Mouse (Mus musculus) brown adipose tissue, adult 24 weeks (tissue): ENCODE measurements at regions not wholly inside any gene's neighbourhood (a gene's known extent, or its start where the extent isn't known, plus 50 kb on each side); places are given as distances from the start of the nearest gene placed in this dataset.

Experiments used
- H3K27ac ChIP-seq: fragments of 200-500 bp; replicated peaks from 2 replicates; pipeline ENCODE4 v1.5.1; 2012; ENCODE audit warnings: low read depth, mild to moderate bottlenecking, low read length
- H3K4me1 ChIP-seq: fragments of 200-500 bp; 2 replicates; pipeline ENCODE4 v1.6.1; 2012; ENCODE audit warnings: low read length, mixed read lengths; ENCODE audit not compliant: control insufficient read depth, insufficient read depth, insufficient read length
- H3K4me3 ChIP-seq: fragments of 200-500 bp; 2 replicates; pipeline ENCODE4 v1.5.1; 2012; ENCODE audit warnings: low read depth, mild to moderate bottlenecking, low read length, moderate library complexity; ENCODE audit not compliant: insufficient read depth

- H3K4me3 ChIP-seq, result no peak overlapping the region
- 0 out of 2 replicates have a peak, but pooled peaks cover 2% of the 10 kb centered on the region for H3K4me1 ChIP-seq
- H3K27ac ChIP-seq, result no peak overlapping the region
Observed at GRCm38 (mm10) chr1:184262975-184263374, 228.9 kb upstream of the 1700056E22Rik start.

GRCm38 (mm10) chr1:184261385-184261727 is 227.3 kb upstream of the 1700056E22Rik start:
- H3K27ac ChIP-seq, result no peak overlapping the region
- no peak overlapping the region for H3K4me3 ChIP-seq
- 0 out of 2 replicates have a peak, but pooled peaks cover 2% of the 10 kb centered on the region for H3K4me1 ChIP-seq

GRCm38 (mm10) chr1:184260722-184261384 is 226.8 kb upstream of the 1700056E22Rik start:
- no peak overlapping the region for H3K27ac ChIP-seq
- H3K4me3 ChIP-seq, result no peak overlapping the region
- H3K4me1 ChIP-seq, result no peaks in the 10 kb centered on the region

- Histone ChIP-seq H3K27ac (no peak overlapping the region), H3K4me3 (no peak overlapping the region), H3K4me1 (no peaks in the 10 kb centered on the region)
Observed at GRCm38 (mm10) chr1:184259853-184260252, 225.8 kb upstream of the 1700056E22Rik start.

GRCm38 (mm10) chr1:184257356-184257755 is 223.3 kb upstream of the 1700056E22Rik start:
- Histone ChIP-seq H3K4me1 (no peaks in the 10 kb centered on the region), H3K27ac (no peak overlapping the region), H3K4me3 (no peak overlapping the region)

GRCm38 (mm10) chr1:184254951-184255350 is 220.8 kb upstream of the 1700056E22Rik start:
- Histone ChIP-seq H3K4me1 (no peaks in the 10 kb centered on the region), H3K4me3 (no peak overlapping the region), H3K27ac (no peak overlapping the region)

- H3K27ac ChIP-seq, result no peak overlapping the region
- H3K4me1 ChIP-seq, result no peaks in the 10 kb centered on the region
- no peak overlapping the region; the same call in 1 of the 2 replicates for H3K4me3 ChIP-seq
Observed at GRCm38 (mm10) chr1:184244730-184245488, 210.8 kb upstream of the 1700056E22Rik start.

- H3K27ac ChIP-seq, result no peak overlapping the region
- H3K4me1 ChIP-seq, result no peaks in the 10 kb centered on the region
- no peak overlapping the region; the same call in 1 of the 2 replicates for H3K4me3 ChIP-seq
Observed at GRCm38 (mm10) chr1:184244296-184244695, 210.2 kb upstream of the 1700056E22Rik start.

GRCm38 (mm10) chr1:184241846-184242245 is 207.7 kb upstream of the 1700056E22Rik start:
- Histone ChIP-seq H3K27ac (no peak overlapping the region), H3K4me3 (no peak overlapping the region), H3K4me1 (no peaks in the 10 kb centered on the region)

- no peak overlapping the region for H3K27ac ChIP-seq
- peak overlapping the region; percentile 54 for H3K4me3 ChIP-seq
- no peaks in the 10 kb centered on the region for H3K4me1 ChIP-seq
Observed at GRCm38 (mm10) chr1:184235131-184235983, 201.3 kb upstream of the 1700056E22Rik start.

GRCm38 (mm10) chr1:184234320-184234988 is 200.4 kb upstream of the 1700056E22Rik start:
- Histone ChIP-seq H3K27ac (no peak overlapping the region), H3K4me3 (no peak overlapping the region), H3K4me1 (no peaks in the 10 kb centered on the region)

- Histone ChIP-seq H3K27ac (no peak overlapping the region), H3K4me3 (no peak overlapping the region), H3K4me1 (no peaks in the 10 kb centered on the region)
Observed at GRCm38 (mm10) chr1:184233741-184234255, 199.7 kb upstream of the 1700056E22Rik start.

GRCm38 (mm10) chr1:184222326-184222725 is 188.2 kb upstream of the 1700056E22Rik start:
- Histone ChIP-seq H3K4me1 (no peaks in the 10 kb centered on the region), H3K27ac (no peak overlapping the region), H3K4me3 (no peak overlapping the region)

GRCm38 (mm10) chr1:184221792-184222191 is 187.7 kb upstream of the 1700056E22Rik start:
- Histone ChIP-seq H3K27ac (no peak overlapping the region), H3K4me3 (no peak overlapping the region), H3K4me1 (no peaks in the 10 kb centered on the region)
